Mouse (Mus musculus) gastrocnemius, adult 8-10 months (tissue): Measurements from ENCODE around the gene Mrps30. TPM values are rescaled to one million over a fixed set of nuclear protein-coding genes. Genes with fewer than 3 reads are reported as not detected.
"Not testable (repeated sequence)": the region's sequence is repeated elsewhere in the genome, so short reads cannot be mapped to it uniquely, and the experiment has no call there.

Experiments
- DNase-seq, 2 experiments: peaks; one replicate each; pipeline ENCODE4 v3.0.0; 2022; ENCODE audit warnings: low spot score in 2 of 2
- total RNA-seq, 4 experiments: library from RNA; stranded (reverse); gene quantifications; 2 replicates each; pipeline ENCODE4 v1.2.4; 2022

The Mrps30 gene
- 10 to 100 TPM; 14.1 to 16.1 (median 15.0) TPM for total RNA-seq

DNA sequence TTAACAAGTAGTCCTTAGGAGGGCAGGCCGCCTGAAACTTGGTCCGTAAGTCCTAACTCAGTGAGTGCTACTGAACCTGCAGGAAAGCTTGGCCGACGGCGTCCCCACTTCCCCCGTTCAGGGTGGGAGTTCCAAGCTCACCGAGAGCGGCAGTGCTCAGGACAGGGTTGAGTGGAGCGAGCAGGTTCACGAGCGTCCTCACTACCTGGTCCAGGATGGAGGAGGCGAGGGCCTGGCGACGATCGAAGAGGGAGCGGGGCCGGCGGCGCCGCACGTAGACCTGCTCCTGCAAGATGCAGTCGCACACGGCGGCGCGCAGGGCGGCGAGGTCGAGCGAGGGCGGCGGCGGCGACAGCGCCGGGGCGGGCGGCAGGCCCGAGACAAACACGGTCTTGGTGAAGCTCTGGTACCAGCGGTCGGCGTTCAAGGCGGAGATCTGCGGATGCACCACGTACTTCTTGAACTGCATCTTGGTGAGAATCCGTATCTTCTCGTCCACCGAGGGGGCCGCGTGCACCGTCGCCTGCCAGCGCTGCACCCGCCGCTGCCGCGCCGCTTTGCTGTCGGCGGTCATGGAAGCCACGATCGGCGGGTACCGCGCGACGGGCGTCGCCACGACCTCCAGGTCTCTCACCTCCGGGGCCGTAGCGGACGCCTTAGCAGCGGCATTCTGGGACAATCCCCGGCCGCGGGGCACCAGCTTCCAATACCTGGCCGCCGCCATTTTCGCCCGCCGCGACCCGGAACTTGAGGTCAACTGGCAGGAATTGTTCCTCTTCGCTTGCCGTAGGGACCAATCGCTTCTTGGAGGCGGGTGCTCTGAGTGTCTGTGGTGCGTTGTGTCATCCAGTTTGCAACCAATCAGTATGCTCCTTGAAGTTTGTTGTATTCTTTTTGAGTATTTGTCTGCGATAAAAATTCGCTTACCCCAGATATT, at the start of gene Mrps30, which contains the start of gene B430218F22Rik:
TSS of gene Mrps30 (minus strand) at position 742 of the 937 bp plus-strand sequence.
TSS of gene B430218F22Rik (plus strand) at position 120 of the 937 bp plus-strand sequence.
- DNase-seq, result peak; percentile 85 to 87

DNA sequence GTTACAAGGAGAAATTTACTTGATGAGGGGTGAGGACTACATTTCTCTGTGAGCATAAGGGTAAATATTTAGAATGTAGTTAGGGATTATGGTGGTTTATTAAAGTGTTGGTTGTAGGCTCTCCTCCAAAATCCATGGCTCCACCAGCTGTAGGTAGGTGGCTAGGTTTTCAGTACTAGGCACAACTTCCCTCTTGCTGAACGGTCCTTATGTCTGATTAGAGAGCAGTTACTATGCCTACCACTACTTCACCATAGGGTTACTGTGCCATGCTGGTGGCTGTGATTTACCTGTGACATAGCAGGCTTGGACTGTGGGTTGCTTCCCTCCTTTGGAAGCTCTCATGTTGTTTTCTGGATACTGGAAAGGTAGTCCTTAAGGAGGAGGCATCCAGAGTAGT, 33.8 kb upstream of the Mrps30 start:
- no peak for DNase-seq

DNA sequence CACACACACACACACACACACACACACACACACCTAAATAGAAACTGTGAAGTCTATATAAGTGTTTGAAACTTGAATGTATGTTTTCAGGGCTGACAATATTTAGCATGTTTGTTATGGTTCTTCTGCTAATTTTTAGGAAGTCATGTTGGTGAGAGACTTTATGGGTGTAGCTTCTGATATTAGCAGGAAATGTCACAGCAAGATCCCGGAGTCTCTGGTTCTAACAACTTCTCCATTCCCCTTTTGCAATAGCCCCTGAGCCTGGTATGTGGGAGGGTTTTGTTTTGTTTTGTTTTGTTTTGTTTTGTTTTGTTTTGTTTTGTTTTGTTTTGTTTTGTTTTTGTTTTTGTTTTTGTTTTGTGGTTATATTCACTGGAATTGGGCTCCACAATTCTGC, 33.4 kb upstream of the Mrps30 start:
- no peak for DNase-seq

DNA sequence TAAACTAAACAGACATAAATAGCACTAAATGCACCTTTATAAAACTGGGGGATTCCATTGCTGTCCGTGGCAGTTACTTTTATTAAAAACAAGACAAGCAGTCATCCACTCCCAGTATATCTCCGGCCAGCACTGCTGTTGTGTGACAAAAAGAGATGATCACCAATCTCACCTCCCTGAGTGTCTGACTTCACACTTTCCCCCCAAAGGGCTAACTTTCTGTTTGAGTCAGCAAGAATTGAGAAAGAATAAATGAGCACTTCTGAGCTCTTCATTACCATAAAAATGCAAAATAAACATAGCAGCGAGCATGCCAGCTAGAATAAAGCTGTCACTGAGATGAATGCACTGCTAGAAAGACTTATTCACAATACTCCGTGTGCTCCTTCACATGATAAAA, 31.1 kb upstream of the Mrps30 start:
- DNase-seq, result no peak

GRCm38 (mm10) chr13:118411297-118411992, 24.4 kb upstream of the Mrps30 start:
- no peak for DNase-seq

- DNase-seq, result no peak
These were observed 16.5 kb upstream of the Mrps30 start for GRCm38 (mm10) chr13:118403544-118403943.

DNA sequence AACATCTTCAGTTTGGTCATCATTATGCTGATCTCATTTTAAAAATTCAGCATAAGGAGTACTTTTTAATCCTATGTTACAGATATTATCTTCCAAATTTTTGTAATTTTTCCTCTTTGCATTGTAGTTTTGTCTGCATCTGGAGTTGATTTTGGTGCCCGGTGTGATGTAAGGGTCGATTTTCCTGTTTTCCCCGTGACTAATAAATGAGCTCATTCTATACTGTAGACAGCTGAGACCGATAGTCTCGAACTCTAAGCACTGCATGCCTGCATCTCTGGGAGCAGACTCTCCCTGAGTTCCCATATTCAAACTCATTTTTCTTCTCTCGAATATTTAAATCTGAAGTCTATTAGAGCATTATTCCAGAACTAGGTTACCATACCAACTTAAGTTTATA, 13.3 kb upstream of the Mrps30 start:
- DNase-seq, result no peak

DNA sequence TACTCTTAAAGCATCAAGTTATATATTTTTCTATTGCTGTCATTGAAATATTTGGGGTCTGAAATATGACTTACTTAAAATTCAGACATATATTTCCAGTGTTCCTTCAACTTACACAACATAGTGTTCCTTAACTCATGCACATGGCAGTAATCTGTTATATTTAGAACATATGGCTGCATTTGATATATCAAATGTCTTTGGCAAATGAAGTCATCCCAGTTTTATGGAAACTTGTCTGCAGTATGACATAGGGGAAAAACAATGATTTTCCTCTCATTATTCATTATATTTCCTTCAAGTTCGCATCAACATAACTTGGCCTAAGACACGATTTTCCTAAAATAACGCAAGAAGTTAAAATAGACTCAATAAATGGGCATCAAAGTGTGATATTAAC, 8.8 kb upstream of the Mrps30 start:
- DNase-seq, result no peak

DNA sequence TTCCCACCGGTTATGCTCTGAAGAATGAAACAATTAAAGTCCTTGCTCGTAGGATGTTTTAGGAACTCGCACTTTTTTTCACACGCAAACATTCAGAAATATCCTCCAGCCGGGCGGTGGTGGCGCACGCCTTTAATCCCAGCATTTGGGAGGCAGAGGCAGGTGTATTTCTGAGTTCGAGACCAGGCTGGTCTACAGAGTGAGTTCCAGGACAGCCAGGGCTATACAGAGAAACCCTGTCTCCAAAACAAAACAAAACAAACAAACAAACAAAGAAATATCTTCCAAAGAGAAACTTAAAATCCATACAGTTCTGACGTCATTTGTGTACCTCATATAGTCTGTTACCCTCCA, 373 bp upstream of the Mrps30 start:
- DNase-seq, result not testable (repeated sequence)

GRCm38 (mm10) chr13:118380381-118380780, 6.7 kb downstream of the Mrps30 start:
- no peak for DNase-seq

- peak in 1 of 2 experiments; percentile 5 for DNase-seq
These were observed 7.9 kb downstream of the Mrps30 start for GRCm38 (mm10) chr13:118379155-118379554.

DNA sequence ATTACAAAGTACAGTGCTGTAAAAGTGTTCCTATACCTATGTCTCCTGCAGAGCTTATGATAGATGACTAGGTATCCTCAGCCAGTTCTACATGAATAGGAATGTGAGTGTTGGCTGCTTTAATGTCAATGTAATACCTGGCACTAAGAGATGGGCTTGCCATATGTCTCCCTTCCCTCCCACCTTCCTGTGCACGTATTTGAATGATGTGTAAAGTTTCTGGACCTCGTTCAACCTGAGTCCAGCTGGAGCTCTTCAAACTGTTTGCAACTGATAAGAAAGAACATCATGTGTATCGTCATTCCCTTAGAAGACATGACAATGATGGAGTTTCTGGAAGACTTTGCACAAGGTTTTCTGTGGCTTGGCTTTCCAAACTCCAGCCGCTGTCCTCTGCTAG, 14.2 kb downstream of the Mrps30 start:
- DNase-seq, result no peak

DNA sequence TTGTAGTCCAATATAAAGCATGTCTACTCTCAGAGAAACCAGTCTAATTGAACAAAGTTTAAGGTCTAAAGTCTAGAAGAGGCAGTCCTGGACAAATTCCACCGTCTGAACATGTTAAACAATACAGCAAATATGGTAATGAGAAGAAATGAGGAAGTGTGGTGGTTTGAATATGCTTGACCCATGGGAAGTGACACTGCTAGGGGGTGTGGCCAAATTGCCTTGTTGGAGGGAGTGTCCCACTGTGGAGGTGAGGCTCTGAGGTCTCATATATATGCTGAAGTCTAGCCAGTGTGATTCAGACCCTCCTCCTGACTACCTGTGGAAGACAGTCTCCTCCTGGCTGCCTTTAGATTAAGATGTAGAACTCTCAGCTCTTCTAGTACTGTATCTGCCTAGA, 21.3 kb downstream of the Mrps30 start:
- no peak for DNase-seq

- no peak for DNase-seq
These were observed 23.7 kb downstream of the Mrps30 start for GRCm38 (mm10) chr13:118363342-118363741.

DNA sequence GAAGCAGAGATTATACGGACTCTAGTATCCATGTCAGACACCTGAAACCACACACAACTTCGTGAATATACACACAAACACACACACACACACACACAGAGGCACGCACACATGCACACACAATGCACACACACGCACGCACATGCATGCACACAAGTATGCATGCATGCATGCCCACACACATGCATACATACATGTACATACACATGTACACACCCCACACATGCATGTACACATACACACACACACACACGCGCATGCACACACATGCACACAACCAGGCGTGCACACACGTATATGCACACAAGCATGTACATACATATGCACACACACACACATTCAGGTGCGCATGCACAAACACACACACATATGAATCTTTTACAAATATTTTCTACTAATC, 36.2 kb downstream of the Mrps30 start:
- no peak for DNase-seq

- no peak for DNase-seq
These were observed 36.8 kb downstream of the Mrps30 start for GRCm38 (mm10) chr13:118350257-118350656.

Other genes with a start within 250 kb of the Mrps30 start
- not detected for gene B430218F22Rik, start 622 bp downstream of the Mrps30 start, total RNA-seq